Mouse (Mus musculus) thymus, postnatal 14 days (tissue): ENCODE measurements around the gene Efhd2.

Source experiments
- DNase-seq: peaks from one replicate; pipeline ENCODE4 v3.0.0; 2021

The Efhd2 gene

DNA sequence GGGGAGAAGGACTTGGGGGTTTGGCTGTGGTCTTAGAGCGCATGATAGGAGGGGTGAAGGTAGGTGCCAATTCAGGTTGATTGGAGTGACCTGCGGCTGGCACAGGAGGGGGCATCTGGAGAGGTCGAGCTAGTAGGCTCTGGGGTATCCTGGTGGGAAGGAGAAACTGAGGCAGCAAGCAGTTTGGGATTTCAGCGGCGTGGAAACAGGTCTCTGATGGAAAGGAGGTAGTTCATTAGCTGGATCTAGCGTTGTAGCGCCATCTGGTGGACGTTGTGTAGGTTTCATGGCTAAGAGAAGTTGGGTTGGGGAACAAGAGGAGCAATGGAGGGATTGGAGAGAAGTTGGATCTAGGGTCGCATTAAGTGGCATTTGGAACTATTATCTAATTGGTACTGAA, 21.3 kb downstream of the Efhd2 start:
- peak; percentile 51 for DNase-seq

DNA sequence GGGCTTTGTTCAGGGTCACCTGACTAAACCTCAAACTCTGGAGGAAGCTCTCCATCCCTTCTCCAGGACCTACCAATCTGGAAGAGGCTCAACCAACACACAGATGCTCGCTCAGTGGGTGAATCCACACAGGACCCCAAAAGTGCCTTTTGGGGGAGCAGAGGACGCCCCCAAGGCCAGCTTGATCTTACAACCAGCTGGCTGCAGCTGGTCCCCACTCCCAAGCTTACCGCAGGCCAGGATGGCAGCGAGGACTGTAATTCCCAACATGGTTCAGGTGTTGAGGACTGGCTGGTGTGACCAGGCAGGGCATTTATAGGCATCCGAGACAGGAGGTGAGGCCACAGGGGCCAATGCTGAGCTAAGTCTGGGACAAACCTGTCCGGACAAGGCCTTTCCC, 28.7 kb downstream of the Efhd2 start, which contains the start of gene Ctrc:
Ctrc (minus strand) TSS at position 361 of the 400 bp plus-strand sequence.
- DNase-seq: no peak

DNA sequence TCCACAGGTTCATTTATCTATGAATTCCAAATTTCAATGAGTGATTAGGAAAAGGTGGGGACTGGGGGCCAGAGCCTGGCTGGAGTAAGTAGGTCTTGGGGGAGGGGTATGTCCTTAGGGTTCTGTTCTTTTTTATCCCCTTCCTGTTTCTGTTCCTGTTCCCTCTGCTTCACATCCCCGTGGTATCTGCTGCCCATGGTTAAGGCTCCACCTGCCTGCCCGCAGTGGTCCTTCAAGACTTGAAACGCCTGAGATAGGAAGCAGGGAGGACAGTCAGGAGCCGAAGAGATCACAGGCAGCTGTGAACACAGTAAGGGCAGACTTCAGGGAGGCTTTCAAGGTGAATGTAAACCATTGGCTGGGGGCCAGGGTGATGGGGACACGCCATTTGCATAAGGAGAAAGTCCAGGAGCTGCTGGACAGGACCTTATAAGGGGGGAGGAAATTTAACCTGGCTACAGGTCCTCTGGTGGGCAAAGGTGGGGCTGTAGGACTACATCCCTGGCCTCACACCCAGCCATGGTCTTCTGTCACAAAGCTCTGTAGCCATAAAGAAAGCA, 40.1 kb downstream of the Efhd2 start:
- DNase-seq: no peak

DNA sequence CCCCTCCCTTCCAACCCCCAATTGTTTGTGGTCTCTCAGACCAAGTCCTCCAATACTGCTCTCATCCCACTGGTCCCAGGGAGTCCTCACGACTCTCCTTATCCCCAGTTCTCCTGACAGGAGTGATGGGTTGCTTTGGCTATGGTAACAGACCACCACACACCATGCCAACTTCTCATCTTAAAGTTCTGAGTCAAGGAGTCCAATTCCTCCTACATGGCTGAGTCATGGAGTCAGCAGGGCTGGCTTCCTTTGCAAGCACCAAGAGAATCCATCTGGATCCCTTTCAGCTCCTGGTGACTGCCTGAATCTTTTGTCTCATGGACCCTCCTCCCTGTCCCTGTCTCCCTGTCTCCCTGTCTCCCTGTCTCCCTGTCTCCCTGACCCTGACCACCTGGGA, 40.8 kb downstream of the Efhd2 start:
- no peak for DNase-seq

DNA sequence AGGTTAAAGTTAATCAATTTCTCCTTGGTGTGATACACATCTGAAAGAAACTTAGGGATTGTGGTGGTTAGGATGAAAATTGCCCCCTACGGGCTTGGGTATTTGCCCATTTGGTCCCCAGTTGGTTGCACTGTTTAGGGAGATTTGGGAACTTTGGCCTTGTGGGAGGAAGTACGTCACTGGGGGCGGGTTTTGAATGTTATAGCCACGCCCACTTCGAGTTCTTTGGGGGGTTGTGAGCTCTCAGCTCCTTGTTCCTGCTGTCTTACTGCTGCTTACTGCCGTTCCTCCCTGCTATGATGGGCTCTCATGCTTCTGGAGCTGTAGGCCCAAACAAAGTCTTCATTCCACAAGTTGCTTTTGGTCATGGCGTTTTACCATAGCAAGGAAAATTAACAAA, 43.4 kb downstream of the Efhd2 start:
- no peak for DNase-seq

DNA sequence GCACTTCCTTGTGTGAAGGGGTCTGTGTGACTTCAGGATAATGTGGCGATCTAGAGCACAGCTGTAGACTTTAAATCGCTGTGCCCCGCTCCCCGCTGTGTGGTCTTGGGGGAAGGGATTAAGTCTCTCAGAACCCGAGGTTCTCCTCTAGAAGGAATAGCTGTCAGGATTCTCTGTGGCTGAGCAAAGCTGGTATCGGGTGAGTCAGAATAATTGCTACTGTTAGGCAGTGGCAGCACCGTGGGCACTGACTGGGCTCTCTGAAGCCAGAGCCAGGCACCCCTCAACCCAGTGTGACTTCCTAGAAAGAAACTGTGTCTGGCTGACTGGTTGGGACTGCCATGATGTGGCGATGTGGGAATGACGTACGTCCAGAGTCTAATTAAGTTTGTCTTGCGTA, 44.3 kb downstream of the Efhd2 start:
- no peak for DNase-seq

DNA sequence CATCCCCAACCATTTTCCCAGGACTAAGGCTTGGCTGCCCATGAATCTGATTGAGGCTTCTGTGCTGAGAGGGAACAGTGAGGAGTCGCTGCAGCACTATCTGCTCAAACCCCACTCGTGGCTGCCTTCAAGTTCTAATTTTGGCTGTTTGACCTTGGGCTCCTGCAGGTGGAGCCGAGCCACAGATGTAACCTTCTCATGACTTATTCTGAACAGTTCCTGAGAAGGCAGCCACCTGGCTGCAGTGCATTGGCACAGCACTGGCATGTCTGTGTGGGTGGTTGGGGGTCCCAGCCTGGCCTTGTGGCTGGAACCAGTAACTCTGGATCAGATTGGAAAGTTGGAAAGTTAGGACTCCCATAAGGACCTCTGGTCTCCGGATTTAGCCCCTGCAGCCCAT, 46.5 kb downstream of the Efhd2 start:
- DNase-seq: no peak

DNA sequence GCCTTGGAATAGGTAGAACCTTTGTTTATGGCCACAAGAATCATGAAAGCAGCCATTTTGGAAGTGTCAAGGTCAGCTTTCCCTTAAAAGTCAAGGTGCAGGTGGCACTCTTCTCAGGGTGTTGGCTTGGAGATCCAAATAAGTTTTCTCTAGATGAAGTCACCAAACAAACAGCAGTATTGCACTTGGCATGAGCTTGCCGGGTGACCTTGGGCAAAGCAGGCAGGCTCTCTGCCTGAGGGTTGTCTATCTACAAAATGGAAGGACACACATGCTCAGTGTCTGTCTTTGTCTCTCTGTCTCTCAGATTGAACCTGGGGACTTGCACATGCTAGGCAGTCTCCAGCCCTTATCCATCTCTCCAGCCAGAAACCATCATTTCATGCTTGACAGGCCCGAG, 47.3 kb downstream of the Efhd2 start:
- no peak for DNase-seq

DNA sequence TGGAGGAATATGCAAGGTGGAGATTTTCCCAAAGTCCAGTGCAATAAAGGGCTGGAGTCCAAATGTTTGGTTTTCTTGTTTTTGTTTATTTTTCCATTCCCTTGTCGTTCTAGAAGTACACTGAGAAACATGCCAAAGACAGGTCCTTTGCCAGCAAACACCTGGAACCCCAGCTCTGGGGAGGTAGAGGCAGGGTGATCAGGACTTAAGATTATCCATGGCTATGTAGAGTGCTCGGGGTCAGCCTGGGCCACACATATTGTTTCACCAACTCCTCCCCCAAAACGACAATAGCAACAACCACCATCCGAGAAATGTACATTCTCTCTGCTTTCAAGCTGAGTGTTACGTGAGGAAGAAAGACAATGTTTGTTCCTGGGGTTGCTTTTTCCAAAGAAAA, 48.7 kb downstream of the Efhd2 start, which contains the start of gene Cela2a:
Cela2a (minus strand) TSS at position 101 of the 400 bp plus-strand sequence.
- no peak for DNase-seq

DNA sequence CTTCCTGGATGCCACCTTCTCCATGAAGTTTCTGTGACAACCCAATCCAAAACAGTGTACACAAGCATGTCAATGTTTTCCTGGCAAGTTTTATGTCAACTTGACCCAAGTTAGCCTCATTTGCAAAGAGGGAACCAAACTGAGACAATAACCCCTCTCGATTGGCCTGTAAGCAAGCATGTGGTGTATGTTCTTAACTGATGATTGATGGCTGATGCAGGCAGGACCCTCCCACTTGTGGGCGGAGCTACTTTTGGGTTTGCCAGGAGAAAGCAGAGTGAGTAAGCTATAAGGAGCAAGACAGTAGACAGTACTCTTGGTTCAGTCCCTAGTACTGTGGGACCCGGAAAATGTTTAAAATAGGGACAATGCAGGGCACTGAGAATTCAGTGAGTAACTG, 51.7 kb downstream of the Efhd2 start:
- DNase-seq: peak; percentile 15

DNA sequence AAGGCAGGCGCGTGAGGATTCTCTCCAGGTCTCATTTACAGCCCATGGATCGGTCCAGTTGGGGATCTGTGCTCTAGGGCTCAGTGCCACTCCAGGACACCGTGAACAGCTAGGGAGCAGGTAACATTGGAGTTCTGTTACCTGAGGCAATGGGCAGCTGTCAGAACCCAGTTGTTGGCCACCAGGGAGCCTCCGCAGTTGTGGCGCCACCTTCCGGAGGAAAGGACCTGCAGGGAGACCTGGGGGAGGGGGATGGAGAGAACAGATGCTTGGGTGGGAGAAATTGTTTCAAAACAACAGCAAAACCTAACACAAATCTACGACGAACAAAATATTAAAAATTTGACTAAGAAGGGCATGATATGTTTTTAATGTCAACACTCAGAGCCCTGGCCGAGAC, 52.6 kb downstream of the Efhd2 start:
- DNase-seq: peak; percentile 38

DNA sequence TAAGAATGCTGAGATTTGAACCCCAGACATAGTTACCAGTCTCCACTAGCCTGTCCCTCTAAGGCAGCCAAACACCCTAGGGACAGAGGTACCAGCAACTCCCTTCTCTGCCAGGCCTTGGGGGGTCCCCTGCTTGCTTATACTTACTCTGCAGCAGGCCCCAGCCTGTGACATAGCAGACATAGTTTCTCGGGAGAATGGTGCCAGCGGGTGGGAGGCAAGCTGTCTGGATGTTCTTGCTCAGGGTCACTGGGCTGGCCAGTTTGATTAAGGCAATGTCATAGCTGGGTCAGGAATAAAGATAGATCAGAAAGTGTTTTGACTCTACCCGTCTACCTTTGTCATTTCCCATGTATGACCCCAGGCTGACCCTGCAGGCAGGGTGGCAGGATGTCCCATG, 53.5 kb downstream of the Efhd2 start:
- no peak for DNase-seq

DNA sequence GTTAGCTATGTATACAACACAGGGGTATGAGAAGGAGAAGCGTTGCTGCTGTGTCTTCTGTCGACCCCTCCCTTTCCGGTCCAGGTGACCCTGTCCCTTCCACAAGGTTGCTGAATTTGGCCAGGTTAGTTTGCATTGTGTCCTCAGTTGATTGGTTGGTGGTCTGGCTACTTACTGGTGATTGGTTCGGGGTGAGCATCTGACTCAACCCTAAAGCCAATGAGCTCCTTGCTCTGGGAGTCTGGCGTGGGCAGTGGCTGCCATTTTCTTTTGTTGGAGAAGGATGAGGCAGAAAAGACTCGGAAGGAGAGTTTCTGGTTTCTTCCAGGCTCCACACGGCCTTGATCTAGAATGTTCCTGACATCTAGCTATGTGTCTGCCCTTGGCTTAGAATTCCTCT, 55.4 kb downstream of the Efhd2 start:
- DNase-seq: no peak

DNA sequence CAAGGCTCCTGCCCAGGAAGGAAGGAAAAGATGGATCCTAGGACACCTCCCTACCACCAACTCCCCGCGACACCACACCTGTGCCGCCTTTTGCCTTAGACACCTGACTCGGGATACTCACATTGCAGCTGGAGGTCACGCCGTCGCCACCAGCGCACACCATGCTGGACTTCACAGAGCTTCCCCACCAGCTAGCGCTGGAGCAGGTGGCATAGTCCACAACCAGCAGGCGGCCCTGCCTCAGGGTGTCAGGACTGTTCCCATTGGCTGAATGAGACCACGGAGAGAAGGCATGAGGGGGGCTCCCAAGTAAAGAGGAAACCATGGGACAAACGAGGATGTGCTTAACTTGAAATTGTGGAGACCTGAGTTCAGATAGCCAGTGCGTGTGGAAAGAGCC, 55.9 kb downstream of the Efhd2 start:
- no peak for DNase-seq

DNA sequence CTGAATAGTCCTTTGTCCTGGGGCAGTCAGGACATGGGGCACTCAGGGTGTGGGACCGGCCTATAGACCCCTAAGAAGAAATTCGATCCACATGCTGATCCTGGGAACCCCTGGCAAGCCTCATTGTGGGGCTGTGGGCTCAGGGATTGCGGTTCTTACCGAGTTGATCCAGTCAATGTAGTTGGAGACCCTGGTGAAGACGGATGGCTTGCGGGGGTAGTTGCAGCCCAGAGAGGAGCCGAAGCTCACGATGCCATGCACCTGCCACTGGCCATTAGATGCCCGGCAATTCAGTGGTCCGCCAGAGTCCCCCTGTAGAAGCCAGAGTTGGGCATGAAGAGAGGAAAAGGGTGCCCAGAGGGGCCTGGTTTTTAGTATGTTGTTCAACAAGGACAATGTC, 57.0 kb downstream of the Efhd2 start:
- no peak for DNase-seq

DNA sequence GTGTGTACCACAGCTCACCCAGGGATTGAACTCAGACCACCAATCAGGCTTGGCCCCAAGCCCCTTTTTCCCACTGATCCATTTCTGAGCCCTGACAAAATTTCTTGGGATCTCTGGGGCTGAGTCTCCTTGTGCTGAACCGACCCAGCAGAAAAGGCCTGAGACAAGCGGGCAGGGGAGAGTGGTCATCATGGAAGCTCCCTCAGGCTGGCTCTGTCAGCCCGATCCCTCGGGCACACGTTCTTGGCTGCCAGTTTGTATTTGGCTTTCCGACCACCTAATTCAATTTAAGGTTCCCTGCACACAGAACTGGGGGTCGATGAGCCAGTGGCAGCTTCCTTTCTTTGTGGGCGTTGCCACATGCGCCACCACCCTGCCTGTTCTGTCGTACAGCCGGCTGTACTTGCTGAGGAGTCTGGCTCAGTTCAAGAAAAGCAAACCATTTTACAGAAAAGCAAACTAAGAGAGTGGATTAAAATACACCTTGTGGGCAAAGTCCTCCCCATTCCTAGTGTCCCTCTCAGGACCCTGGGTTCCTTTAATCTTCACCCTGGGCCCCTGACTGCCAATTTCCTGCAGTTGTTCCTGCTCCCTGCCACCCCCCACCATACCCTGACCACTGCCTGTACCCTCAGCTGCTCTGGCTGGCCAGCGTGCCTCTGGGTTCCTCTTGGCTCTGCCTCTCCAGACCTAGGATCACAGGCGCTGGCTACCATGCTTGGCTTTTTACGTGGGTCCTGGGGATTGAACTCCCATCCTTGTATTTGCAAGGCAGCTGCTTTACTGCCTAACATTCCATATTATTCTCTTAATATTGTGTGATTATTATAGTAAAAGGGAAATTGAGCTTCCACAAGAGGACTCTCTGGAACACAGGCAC, 57.7 kb downstream of the Efhd2 start:
- no peak for DNase-seq

DNA sequence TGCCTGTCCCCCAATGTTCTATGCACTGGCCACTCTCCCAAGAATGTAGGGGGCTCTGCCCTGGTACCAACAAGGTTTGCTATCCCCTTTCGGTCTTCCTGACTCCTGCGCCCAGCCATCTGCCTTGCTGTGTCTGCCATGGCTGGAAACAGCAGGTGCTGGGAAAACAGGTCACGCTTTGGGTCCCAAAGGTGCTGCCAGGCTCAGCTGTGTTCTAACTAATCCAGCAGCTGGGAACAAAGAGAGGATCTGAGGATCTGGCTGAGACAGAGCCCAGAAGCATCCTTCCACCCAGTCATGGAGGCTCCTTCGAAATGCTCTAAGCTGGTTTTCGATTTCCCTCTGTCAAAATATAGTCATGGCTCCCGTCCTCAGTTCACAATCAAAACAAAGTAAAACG, 58.5 kb downstream of the Efhd2 start:
- DNase-seq: no peak

DNA sequence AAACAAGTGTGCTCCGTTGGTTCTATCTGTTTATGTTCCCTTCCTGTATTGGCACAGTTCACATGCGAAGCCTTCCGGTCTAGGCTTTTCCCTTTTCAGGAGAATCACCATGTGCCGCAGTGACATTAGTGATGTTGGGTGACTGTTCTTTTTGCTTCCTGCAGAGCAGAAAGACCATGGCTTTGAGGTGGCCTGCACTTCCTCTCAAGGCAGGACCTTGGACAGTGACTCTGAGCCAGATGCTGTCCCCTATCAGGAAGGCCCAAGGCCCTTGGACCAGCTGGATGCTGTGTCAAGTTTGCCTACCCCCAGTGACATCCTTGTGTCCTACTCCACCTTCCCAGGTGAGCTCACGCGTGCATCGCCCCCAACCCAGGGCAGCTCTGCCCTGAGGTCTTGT, 63.3 kb downstream of the Efhd2 start:
- DNase-seq: no peak

DNA sequence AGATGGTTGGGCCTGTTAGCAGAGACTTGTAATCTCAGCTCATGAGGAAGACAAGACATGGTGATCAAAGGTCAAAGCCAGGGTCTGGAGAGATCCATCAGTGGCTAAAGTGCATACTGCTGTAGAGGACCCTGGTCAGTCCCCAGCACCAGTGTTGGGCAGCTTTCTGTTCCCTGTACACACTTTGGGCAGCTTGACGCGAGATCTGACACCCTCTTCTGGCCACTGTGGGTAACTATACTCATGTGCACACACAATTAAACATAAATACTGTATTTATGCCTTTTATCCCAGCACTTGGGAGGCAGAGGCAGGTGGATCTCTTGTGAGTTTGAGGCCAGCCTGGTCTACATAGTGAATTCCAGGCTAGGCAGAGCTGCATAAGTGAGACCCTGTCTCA, 63.7 kb downstream of the Efhd2 start:
- no peak for DNase-seq

DNA sequence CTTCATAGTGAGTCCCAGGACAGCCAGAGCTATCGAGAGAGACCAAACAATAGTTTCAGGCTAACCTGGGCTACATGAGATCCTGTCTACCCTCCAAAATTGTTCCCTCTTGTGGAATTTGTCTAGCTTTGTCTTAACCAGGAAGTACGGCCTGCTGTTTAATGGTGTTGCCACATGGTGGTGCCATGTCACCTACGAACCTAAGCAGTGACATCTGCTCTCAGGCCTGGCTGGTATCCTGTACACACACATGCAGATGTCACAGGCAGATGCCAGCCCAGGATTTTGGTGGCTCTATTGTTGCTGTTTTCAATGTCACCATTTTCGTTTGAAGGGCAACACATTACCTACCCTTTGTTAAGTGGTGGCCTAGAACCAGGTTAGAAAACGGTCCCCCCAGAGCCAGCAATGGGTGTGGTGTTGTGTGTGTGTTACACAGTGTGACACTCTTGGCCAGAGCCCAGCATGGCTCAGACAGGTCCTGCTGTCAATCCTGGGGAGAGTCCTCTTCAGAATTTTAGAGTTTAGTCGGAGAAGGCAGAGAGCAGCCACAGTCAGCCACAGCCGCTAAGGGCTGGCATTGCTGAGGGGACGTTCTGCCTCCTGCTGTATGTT, 64.8 kb downstream of the Efhd2 start:
- peak; percentile 37 for DNase-seq
